Mouse (Mus musculus) T-helper 1 cell (primary cell): Measurements from ENCODE around the gene Chrnb1.

Experiments used
- in situ Hi-C: fragments of 300-600 bp; cut with MboI, MseI; formaldehyde crosslinking; loops from one replicate; pipeline ENCODE4 v1.15.1; 2025; ENCODE audit warnings: high pct_unique_total_duplicates

Chrnb1 gene

DNA sequence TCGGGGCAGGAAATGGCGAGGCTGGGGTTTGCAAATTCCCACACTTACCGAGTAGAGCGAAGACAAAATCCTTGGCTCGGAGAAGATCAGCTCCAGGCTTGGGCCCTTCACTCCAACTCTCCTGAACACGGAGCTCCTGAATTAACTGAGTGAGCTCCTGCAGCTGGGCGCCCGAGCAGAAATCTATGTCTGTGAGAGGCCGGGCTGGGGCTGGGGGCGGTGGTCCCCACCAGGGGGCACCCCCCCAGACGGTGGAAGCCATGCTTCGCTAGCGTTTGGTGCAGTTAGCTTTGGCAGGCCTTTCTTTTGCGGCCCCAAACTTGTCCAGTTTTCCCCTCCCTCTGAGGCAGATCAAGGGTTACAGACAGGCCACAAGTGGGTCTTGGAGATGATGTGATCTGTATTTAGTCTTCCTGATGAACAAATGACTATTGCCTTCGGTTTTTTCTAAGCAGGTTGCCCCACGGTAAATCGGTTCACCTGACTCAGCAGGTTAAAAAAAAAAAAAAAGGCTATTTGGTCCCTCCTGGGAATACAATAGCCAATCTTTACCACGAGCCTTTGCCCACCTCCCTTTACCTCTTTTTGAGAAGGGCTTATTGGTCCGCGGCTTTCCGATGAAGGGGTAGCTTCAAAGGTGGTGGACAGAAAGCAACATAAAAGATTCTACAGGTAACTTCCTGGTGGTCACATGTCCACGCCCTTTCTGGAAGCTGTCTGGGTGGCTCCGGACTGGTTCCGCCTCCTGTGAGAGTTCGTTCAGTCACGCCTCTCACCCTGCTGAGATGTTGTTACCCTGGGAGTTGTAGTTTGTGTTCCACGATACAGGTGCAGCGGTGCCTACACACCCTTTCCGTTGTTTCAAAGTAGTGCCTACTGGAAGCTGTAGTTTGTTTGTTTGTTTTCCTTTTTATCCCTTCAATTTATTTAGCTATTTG, 9.5 kb upstream of the Chrnb1 start, which contains the start of gene Tmem102:
Gene Tmem102, minus strand, starts transcription at position 653 of the 938 bp plus-strand sequence.
- in situ Hi-C loops, result loop anchor here (5.0 kb wide), 1 partner anchor 72 kb away; the partner anchor contains the start of gene Tmem95

DNA sequence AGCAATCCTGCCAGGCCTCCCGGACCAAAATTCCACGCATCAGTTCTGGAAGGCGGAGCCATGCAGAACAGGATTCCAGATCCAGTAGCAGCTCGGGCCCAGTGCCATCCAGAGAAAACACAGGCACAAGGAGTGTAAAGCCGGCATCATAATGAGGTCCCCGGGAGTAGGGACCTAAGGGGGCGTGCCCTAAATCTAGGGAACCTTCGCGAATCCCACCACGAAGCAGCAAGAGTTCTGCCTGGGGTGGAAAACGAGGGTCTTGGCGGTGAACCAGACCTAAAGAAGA, 8.9 kb upstream of the Chrnb1 start:
- in situ Hi-C loops, result no loop called here

DNA sequence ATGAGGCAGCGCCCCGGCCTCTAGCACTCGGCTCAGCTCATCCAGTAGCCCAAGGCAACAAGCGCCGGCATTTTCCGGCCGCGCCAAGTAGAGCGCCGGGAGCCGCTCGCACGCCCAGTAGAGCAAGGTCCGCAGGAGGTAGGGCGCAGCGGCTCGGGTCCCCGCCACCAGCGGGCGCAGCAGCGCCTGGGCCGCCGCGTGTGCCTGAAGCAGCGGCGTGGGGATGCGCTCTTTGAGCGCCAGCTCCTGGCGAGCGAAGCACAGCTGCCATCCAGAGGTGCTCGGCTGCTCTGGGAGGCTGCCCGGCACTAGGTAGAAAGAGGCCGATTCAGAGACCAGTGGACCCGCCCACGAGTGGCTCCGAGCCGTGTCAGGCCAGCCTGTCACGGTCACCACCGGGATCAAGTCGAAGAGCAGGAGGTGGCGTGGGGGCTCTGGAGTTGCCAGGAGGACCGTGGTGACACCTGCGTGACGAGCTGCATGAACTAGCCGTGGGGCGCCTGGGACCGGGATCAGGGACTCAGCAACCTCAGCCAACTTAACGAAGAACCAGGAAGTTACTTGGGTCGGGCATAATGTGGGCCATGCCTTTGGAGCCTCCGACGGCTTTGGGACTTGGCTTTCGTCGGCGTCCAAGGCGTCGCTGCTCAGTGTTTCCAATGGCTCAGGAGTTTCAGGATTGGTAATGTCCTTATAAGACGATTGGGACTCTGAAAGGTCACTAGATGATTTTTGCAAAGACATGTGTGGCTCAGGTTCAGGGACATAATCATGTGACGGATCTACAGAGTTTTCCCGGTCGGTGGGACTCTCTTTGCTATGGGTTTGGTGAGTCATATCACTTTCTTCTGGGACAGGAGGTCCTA, 8.3 kb upstream of the Chrnb1 start:
- in situ Hi-C loops, result no loop called here

DNA sequence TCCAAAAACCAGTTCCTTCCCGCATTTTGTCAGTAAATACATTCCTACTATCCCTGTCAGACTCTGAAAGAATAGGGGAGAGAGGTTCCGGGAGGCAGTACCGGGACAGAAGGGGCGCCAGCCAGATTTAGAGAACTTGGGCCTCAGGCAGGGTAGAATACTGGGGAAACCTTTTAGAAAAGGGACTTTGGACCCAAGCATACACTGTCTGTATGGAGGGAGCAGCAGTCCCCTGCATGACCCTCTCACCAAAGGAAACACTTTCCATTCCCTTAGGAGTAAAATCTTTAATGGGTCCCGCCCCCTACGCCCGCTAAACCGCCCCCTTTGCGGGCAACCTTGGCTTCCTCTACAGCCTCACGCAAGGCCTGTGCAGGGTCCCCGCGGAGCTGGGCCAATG, 7.6 kb upstream of the Chrnb1 start:
- in situ Hi-C loops, result no loop called here

DNA sequence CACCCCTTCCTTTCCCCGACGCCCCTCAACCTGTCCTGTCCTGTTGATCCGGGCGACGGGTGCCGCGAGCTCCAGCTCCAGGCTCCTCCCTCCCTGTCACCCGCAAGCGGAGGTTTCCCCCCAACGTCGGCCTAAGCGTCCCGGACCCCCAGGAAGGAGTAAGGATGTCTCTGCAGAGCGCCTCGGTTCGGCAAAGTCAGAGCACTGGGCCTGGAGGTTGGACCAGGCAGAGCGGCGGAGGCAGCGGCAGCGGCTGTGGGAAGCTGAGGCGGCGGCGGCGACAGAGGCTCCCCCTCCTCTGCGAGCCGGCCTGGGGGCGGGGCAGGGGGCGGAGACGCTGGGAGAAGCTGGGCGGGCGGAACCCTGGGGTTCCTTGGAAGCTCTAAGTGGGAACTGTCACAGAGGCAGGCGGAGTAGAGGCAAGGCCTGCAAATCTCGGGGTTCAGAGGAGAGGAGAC, 6.9 kb upstream of the Chrnb1 start:
- in situ Hi-C loops, result no loop called here

DNA sequence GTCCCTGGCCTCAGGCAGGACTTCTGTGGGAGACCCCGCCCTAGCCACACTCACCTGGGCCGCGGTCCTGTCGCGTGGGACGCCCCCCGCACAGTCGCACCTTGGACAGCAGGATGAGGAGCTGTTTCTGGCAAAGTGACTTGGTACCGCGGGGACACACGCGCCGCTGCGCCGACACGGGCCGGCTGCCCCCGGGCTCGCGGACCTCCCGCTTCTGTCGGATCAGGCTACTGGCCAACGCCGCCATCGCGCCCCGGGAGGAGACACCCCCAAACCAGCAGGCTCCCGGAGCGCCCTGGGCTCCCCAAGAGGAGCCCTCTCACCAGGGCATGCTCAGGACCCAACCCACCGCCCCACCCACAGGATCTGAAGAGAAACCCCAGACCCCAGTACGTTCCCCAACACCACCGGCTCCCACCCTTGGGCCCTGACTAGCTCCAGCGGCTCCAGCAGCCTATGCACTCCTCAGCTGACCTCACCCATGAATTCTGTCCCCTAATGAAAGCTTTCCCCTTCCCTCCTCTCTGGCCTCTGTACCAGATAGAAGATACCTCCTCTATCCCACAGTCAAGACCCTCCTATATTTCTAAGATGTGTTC, 5.7 kb upstream of the Chrnb1 start, which contains the start of gene Fgf11:
Gene Fgf11, minus strand, starts transcription at position 479 of the 599 bp plus-strand sequence.
- in situ Hi-C loops, result no loop called here

DNA sequence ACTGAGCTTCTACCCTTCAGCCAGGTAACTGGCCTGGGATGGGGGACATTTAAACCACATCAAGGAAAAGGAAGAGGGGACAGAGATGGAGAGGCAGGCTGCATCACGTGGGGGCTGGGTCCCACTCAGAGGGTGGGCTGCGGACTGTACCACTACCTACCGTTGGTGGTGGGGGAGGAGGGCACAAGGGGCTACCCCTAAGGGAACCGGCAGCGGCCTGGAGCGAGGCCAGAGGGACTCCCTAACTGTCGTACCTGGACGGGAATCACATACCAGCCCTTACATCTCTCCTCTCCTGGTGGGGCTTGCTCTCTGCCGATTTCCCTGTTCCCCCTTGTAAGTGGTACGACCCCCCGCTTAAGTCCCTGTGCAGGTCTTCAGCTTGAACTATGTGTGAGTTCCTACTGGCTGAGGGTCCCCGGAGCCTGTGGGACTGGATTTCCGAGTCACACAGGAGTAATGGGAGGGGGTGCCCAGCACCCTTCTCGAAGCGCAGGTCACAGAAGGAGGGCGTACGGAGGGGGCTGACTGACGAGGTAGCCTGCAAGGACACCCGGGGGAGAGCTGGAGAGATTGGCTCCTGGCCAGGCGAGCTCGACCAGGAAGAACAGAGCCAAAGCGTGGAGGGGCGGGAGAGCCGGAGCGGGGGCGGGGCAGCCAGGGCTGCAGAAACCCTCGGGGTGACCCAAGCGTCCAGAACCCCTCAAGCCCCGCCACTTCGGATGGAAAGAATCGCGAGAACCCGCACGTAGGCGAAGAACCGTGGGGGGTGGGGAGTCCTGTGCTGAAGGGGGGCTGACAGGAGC, 4.9 kb upstream of the Chrnb1 start:
- in situ Hi-C loops, result no loop called here

DNA sequence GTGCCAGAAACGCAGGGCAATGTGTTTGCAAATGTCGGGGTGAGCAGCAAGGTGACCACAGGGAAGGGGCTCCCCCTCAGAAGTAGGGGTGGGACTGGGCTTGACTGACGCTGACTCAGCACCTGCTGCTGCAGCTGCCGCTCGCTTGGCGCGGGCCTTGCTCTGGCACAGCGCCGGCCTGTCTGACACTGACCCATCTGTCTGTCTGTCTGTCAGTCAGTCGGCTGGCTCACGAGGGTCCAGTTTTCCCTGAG, 4.3 kb upstream of the Chrnb1 start:
- in situ Hi-C loops, result no loop called here

DNA sequence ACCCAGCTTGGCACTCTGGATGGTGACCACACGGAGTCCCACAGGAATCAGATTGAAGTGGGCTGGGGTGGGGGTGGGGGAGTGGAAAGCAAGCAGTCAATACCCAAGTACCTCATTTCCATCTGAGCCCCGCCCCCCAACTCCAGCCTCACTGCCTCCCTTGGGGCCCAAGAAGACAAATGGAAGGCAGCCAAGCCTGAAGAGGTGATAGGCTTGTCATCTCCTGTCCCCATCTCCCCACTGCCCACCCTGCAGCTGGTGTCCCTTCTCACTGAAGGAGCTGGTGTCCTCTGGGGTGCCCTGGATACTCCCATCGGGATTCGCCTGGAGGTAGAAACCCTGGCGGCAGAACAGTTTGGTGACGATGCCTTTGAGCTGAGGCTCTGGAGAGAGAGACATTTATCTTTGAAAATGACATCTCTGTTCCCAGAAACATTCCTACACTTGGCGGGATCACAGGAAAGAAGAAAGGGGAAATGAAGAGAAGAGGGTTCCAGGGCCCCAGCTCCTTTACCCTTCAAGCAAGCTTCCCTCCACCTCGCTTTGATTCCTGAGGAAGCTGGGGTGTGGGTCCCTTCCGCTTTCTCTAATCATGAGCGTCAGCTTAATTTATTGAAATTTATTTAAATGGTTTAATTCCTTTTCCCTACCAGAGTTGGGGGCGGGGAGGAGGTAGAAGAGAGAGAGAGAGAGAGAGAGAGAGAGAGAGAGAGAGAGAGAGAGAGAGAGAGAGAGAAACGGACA, 3.8 kb upstream of the Chrnb1 start:
- in situ Hi-C loops, result no loop called here

DNA sequence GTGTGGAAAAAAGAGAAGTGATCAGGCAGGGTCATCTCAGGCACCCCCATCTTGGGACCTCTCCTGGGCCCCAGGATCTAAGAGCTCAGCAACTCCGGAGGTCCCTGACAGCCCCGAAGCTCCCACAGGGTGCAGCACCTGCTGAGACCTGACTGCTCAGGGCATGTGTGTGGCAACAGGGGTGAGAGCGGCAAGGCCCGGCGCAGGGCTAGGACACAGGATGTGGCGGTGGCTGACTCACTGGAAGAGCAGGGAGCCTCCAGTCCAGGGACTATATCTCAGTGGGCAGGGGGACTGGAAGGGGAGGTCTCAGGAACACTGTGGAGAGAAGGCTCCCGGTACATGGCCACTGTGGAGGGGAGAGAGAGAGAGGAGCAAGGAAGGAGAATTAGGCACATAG, 2.2 kb upstream of the Chrnb1 start:
- in situ Hi-C loops, result no loop called here

DNA sequence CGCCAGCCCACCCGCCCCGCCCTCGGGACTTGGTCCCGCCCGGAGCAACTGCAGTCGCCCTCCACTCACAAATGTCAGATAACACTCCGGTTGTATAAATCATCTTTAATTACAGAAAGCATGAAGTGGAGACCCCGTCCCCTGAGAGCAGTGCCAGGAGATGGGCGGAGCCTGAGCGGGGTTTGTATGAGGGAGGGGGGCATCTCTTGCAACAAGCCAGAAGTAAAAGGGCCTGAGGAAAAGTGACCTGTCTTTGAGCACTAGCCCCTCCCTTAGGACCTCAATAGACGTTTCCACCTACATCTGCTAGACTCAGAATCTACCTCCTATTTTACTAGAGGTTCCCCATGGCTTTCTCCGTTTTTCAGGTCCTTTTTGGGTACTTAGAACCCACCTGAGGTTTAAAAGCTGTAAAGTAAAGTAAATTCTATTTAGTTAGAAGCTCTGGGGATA, 266 bp upstream of the Chrnb1 start:
- in situ Hi-C loops, result no loop called here

DNA sequence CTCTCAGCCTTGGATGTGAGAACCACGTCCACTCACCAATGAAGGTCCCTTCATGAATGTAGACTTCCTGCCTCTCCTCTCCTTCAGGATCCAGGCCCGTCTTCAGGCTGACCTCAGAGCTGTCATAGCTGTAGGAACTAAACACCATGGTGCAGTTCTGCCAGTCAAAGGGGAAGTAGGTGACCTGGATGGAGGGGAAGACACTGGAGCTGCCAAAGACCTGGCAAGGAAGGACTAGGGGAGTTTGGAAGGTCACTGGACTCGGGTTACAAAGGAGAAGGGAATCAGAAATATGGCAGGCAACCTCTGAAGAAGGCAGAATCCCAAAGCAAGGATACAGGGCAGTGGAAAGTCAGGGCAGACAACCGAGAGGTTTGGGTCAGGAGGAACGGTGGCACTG, 2.3 kb downstream of the Chrnb1 start:
- in situ Hi-C loops, result no loop called here

DNA sequence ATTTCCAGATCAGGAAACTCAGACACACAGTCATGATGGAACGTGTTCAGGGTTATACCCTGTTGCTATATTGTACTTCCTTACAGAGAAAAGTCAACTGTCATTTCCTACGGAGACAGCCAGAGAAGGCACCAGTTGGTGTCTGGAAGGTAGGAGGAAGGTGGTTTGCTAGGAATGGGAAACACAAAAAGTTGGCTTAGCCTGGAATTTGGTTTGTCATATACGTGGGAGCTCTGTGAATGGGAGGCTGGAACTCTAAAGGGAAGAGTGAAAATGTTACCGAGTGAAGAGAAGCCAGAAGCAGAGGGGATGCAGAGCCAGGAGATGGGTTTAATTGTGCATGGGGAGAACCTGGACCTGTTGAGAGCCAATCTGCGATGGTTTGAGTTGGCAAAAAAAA, 4.3 kb downstream of the Chrnb1 start:
- in situ Hi-C loops, result no loop called here

DNA sequence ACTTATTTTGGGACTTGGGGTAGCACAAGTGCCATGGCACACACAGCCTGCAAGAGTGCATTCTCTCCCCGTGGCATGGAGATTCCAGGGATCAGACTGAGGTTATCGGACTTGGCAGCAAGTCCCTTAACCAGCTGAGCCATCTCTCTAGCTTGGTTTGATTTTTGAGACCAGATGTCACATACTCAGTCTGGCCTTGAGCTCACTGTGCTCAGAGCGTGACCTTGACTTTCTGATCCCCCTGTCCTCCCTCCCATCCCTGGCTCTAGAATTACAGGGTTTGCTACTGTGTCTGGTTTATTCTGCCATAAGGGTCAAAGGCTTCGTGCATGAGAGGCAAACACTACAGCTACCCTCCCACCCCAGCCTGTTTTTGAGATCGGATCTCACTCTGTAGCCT, 6.3 kb downstream of the Chrnb1 start:
- in situ Hi-C loops, result no loop called here

DNA sequence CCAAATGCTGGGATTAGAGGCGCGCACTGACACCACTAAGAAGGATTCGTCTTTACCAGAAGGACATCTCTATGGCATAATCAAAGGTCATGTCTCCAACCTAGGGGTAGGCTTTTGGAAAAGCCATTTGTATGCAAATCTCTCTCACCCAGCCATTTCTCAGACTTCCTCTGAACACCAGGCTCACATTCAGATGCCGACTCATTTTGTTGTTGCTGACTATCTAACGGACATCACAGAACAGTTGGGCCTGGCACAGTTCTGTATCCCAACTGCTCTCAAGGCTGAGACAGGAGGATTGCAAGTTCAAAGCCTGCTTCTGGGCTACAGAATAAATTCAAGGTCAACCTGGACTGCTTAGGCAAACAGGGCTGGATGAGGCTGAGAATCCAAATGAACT, 8.4 kb downstream of the Chrnb1 start:
- in situ Hi-C loops, result no loop called here

DNA sequence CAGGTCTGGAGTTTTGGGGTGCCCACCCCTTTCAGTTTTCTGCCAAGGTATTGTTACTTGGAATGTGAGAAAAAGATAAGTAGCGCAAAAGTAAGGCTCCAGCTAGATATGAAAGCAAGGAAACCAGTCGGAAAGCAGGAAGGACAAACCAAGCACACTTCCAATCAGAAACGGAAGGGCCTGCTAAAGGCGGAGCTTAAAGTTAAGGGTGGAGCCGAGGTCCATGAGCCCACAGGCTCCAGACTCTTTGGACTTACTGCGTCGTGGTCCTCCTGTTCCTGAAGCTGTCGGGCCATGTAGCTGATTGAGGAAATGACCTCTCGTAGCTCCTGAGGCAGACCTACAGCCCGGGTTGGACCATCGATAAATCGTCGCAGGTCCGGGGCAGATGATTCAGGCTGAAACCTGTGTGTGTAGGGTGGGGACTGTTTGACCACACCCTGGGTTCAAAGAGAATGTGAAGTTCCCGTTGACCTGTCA, 10.9 kb downstream of the Chrnb1 start:
- in situ Hi-C loops, result no loop called here

DNA sequence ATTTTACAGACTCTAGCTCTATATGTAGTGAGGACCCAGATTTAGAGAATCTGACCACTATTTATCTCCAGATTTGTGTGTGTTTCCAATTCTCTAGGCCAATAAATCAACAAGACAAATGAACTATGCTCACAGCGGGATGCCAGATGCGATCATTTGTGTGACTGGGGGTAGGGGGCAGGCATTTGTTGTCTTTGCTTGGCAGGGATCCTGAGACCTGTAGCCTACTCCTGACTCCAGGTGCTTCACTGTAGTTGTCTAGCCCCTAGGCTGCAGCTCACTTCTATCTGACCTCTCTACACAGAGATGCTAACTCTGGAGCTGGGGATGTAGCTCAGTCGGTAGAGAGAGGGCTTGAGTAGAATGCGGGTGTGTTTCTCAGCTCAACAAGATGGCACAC, 13.9 kb downstream of the Chrnb1 start:
- in situ Hi-C loops, result no loop called here

DNA sequence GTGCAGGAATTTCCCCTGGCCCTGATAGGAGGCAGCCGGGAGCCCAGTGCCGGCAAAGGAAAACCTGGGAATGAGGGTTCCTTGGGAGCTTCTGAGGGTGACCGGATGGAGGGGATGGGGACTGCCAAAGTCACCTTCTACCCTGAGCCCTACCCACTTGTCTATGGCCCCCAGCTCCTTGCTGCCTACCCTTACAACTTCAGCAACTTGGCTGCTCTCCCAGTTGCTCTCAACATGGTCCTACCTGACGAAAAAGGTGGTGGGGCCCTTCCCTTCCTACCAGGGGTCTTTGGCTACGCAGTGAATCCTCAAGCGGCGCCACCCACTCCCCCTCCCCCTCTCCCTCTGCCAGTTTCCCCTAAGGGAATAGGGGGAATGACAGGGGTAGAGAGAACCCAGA, 16.8 kb downstream of the Chrnb1 start:
- in situ Hi-C loops, result no loop called here

DNA sequence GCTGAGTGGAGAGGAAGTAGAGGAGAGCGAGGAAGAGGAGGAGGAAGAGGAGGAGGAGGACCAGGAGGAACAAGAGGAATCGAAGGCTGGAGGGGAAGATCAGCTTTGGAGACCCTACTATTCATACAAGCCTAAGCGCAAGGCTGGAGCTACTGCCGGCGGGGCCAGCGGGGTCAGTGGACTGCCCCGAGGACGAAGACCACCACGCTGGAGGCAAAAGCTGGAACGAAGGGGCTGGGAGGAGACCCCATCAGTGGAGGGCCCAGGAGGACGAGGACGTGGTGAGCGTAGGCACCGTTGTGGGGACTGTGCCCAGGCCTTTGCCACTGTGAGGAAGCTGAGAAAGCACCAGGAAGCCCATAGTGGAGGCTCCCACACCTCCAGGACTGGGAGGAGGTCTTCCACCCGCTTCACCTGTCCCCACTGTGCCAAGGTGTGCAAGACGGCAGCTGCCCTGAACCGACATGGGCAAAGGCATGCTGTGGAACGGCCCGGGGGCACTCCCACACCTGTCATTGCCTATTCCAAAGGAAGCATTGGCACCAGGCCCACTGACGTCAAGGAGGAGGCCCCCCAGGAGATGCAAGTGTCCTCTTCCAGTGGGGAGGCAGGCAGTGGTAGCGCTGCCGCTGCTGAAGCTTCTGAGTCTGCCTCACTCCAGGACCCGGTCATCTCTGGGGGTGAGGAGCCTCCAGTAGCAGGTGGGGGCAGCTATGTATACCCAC, 17.3 kb downstream of the Chrnb1 start:
- in situ Hi-C loops, result no loop called here
